Mouse (Mus musculus): ENCODE data around the gene 2310022A10Rik. TPM values are rescaled to one million over a fixed set of nuclear protein-coding genes. Genes with fewer than 3 reads are reported as not detected.

2310022A10Rik gene
- polyA plus RNA-seq, 1 experiment: 17.1 TPM

DNA sequence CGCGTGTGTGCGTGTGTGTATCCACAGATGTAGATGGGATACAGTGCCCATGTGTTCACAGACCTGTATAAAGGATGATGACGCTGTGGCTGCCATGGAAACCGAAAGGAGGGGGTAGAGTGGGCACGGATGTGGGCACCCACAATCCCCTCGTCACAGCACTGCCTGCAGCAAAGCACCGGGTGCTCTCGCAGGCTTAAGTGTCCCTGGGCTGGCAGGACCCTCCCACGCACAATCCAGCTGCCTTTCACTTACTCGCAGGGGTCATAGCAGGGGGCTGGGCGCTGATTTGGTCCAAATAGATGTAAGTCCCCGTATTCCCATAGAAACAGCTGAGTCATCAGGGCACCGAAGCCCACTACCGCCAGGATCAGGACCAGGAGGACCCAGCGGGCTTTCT lies 11.6 kb upstream of the 2310022A10Rik start:
- DNase-seq (ENCODE audit: low spot score): no peak

DNA sequence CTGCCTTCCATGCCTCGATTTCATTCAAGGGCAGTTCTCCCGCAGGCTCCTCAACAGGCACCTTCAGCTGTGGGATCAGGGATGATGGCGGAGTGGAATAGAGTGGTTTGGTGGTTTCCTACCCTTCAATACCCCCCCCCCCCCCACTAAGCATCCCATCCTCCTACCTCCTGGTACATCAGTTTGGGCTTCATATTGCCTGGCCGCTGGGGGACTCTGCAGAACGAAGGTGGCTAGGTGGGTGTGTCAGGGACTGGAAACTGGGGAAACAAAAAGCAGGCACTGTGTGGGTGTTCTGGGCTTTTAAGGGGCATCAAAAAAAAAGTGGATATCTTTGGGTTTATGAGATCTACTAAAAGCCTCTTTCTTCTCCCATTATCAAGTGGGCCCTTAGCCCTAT lies 11.1 kb upstream of the 2310022A10Rik start:
- no peak for DNase-seq (ENCODE audit: low spot score)

DNA sequence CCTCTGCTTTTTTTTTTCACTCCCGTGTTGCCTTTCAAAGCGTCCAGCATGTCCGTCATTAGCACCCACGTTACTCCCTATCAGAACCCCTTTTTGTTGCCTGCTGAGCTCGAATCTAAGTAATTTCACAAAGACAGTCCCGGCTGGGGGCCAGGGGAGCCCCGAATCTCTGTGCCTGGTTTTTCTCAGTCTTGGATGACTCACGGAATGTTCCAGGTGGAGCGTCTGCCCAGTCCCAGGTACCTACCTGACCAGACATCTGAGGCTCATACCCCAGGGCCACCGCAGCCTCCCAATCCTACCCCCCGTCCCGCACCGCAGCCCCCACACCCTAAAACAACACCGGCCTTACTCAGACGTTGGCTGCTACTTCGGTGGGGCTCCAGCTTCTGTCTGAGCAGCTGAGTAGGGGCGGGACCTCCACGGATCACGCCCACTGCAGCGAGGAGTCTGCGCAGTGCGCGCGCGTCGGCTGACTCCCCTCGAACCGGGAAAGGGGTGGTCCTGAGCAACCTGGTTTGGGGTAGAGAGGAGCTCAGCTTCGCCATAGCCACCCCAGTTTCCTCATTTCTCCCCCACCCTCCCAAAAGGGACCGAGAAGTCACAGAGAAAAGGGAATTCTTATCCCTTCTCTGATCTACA lies 10.5 kb upstream of the 2310022A10Rik start:
- peak; percentile 58 for DNase-seq (ENCODE audit: low spot score)

DNA sequence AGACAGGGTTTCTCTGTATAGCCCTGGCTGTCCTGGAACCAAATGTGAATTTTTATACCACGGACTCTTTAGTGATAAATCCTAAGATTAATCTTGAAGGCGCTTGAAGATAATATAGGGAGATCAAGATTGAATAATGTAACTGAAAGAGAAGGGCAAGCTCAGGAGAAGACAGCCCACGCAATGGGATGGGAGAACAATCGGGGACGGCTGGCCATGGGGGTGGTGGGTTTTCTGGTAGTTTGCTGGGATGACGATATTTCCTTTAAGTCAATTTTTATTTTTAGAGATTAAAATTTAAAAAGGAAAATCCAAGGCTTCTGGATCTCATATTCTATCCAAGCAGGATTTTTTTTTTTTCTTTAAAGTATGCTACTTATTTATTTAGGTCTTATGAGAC lies 10.0 kb upstream of the 2310022A10Rik start:
- DNase-seq (ENCODE audit: low spot score): no peak

DNA sequence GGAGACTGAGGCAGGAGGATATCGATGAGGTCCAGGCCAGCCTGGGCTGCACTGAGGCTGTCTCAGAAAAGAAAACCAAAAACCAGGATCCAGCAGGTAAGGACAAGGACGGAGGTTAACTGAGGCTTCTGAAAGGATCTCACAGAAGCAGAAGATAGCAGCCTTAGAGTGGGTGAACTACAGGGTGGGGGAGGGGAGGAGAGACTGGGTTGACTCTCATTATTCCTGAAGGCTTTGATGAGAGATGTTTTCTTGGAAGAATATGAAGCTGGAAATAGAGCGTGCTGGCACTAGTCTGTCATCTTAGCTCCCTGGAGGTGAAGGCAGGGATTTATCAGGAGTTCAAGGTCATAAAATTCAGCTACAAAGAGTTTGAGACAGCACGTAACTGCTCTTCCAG lies 9.2 kb upstream of the 2310022A10Rik start:
- no peak for DNase-seq (ENCODE audit: low spot score)

DNA sequence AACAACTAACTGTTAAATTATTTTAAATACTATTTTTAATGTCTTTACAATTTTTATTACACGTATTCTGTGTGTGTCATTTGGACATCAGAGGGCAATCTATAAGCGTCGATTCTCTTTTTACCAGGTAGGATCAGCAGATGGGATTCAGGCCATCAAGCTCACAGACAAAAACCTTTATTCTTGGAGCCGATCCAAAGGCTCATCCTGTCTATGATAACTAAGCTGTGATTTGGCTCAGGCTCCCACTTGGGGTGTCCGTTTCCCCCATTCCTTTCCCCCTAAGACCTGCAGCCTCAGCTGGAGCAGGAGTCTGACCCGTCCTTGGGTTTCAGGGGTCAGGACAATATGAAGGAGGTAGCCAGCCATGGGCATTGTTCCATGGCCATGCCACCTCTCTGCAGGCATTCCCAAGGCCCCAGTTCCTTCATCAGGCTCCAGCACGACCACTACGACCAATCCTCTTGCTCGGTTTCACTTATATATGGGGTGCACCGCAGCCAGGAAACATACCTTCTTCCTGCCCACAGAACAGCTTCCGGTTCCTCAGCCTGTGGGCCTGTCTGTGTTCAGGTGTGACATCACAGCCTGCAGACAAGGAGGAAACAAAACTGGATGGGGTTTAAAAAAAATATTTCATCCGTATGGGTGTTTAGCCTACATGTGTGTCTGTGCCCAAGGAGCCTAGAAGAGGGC lies 8.2 kb upstream of the 2310022A10Rik start:
- no peak for DNase-seq (ENCODE audit: low spot score)

DNA sequence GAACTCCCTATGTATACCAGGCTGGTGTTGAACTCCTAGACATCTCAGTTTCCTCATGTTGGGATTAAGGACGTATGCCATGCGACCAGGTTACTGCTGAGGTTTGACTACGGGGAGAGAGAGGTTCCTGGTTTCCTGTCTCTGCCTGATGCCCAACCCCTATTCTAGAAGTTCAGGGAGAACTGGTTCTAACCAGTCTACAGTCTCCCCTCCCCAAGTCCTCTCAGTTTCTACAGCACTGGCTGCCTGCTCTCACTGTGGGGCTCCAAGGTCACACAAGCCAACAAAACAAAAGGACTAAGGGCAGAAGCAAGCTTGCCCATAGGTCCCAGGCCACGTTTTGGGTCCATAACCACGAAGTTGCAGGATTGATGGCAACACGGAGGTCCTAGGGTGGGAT lies 3.4 kb upstream of the 2310022A10Rik start:
- DNase-seq (ENCODE audit: low spot score): no peak

DNA sequence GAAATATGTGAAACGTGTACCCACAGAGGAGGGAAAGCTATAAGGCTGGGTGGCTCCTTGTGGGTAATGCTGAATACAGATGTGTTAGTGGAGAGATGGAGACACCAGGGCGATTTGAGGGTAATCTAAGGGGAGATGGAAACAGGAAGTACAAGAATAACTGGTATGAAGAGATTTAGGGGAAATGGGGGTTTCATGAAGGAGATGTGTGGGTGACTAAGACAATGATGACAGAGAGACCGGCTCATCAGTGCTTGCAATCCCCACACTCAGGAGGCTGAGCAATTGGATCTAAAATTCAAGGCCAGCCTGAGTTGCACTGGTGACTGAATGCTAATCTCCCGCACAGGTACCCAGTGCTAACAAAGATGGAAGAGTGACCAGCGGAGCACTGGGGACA lies 963 bp upstream of the 2310022A10Rik start:
- DNase-seq (ENCODE audit: low spot score): no peak

DNA sequence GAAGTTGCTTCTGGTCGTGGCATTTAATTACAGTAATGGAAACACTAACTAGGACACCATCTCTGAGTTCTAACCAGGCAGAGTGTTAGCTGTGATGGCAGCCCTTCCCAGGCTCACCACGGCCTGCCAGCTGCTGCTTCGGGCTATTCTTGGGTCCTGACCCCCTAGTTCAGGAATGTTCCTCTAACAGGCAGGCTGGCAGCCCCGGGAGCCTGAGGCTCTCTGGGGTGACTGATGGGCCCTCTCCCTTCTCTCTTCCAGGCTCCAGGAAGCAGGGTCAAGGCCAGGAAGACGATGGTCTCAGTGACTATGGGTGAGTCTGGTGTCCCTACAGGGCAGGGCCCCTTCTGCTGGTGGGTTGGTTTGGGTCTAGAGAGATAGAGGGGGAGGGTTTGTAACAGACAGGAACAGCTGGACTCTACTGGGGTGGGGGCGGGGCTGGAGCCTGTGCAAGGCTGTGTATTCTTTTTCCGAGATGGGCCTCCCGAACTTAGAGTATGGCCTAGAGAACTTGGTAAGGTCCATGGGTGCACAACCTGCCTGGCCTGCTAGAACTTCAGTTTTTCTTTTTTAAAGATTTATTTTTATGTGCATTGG lies 7.4 kb downstream of the 2310022A10Rik start:
- DNase-seq (ENCODE audit: low spot score): no peak

DNA sequence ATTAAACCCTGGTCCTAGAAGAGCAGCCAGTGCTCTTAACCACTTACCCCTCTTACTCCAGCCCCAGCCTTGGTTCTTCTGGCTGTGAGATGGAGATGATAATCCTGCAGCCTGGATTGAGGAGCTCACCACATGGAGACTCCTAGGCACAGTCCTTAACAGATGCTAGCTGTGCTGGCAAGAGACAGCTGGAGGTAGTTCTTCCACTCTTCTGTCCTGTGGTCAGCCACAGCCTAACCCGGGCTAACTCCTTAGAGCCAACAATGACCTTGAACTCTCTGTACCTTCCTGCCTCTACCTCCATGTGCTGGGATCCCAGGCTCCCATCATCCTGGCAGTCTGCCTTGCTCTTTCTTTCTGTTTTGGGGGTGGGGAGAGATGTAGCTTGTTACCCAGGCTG lies 7.9 kb downstream of the 2310022A10Rik start:
- no peak for DNase-seq (ENCODE audit: low spot score)

DNA sequence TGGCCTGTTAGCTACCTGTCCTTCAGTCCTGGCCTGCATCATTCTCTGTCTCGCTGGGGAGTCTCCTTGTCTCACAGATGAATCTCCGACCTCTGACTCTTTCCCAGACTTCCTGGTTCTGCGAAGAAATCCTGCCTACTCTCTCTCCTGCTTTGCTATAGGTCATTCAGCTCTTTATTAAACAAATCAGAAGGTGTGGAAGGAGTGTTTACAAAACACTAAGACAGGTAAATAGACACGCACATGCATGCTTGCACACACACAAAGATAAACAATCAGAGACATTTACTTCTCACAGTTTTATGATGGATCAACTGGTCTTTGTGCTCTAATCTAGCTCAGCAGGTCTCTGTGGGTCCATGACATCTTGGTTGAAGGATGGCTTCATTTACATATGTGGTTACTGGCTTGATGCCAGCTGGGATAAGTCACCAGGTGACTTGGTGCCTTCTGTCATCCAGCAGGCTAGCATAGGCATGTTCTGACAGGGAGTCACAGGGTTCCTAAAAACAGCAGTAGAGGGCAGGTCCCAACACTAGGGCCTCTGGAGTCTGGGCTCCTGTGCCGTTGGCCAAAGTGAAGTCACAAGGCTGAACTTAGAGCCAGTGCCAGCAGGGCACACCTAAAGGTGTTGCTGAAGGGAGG lies 16.7 kb downstream of the 2310022A10Rik start:
- no peak for DNase-seq (ENCODE audit: low spot score)

DNA sequence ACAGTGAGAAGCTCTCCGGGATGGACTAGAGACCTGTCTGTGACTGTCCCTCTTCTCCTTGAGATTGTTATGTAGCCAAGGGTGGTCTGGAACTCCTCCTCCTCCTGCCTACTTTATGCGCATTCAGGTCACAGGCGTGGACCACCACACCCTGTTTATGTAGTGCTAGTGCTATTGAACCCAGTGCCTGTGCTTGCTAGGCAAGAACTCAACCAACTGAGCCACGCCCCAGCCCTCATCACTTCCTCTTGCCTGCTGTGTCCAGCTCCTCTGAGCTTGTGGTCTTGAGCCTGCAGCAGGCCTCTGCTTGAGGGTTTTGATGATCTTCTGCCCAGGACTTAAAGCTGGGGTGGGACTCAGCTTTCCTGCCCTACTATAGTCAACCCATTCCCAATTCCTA lies 19.1 kb downstream of the 2310022A10Rik start:
- DNase-seq (ENCODE audit: low spot score): no peak

DNA sequence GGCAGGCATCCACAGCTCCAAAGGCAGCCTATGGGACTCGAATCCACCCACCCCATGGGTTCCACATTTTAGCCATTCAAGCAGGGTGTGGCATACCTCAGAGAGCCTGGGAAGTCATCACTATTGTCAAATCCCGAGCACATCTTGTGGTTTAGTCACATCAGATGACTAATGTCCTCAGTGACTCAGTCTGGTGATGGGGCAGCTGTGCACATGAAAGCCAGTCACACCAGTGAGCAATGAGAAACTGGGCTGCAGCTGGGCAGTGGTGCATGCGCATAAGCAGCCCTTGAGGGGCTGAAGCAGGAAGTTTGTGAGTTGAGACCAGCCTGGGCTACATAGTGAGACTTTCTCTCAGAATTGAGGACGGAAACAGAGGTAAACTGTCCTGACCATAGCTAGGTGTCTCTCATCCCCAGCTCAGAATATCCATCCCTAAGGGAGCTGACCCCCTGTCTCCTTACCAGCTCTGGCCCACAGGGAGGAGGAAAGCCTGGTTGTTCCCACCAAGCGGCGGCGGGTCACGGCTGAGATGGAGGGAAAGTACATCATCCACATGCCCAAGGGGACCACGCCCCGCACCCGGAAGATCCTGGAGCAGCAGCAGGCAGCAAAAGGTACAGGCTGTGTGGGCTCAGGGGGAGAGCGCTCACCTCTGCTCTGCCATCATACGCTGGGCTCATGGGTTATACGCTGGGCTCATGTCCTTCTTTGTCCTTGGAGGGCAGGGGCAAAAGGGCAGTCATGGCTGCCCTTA lies 21.3 kb downstream of the 2310022A10Rik start:
- no peak for DNase-seq (ENCODE audit: low spot score)

DNA sequence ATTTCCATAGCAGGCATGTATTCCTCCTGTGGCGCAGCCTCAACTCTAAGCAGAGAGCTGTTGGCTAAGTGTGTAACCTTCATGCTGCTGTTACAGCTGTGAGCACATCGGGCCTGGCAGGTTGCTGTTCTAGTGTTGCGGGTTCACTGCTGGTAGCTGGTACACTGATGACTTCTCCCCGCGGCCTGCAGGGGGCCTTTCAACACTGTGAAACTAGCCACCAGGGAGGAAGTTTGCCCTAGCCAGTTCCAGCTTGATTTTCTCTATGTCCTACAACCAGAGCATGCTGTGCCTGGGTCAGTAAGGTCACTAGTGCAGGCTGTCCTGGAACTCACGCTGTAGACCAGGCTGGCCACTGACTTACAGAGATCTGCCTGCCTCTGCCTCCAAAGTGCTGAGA lies 23.9 kb downstream of the 2310022A10Rik start:
- no peak for DNase-seq (ENCODE audit: low spot score)

DNA sequence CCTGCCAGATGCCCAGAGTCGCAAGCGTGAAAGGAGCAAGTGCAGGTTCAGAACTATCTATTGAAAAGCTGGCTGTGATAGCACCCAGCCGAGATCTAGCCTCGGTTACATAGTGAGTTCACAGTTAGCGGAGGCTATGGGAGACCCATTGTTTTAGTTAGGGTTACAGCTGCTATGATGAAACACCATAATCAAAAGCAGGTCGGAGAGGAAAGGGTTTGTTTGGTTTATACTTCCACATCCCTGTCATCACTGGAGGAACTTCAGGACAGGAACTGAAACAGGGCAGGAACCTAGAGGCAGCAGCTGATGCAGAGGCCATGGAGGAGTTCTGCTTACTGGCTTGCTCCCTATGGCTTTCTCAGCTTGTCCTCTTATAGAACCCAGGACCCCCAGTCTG lies 24.6 kb downstream of the 2310022A10Rik start:
- no peak for DNase-seq (ENCODE audit: low spot score)

DNA sequence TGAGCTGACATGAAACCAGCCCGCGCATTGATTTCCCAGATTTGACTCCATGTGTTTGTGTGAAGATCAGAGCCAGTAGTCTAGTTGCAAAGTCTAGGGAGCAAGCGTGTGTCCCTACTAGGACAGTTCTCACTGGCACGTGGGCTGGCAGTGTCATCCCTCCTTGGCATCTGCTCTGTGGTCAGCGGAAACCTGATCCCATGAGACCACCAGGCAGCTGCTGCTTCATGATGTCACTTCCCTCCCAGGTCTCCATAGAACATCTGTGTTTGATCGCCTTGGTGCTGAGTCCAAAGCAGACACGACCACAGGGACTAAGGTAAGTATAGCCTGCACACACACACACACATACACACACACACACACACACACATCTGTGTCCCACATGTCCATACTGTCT lies 25.4 kb downstream of the 2310022A10Rik start:
- DNase-seq (ENCODE audit: low spot score): no peak

DNA sequence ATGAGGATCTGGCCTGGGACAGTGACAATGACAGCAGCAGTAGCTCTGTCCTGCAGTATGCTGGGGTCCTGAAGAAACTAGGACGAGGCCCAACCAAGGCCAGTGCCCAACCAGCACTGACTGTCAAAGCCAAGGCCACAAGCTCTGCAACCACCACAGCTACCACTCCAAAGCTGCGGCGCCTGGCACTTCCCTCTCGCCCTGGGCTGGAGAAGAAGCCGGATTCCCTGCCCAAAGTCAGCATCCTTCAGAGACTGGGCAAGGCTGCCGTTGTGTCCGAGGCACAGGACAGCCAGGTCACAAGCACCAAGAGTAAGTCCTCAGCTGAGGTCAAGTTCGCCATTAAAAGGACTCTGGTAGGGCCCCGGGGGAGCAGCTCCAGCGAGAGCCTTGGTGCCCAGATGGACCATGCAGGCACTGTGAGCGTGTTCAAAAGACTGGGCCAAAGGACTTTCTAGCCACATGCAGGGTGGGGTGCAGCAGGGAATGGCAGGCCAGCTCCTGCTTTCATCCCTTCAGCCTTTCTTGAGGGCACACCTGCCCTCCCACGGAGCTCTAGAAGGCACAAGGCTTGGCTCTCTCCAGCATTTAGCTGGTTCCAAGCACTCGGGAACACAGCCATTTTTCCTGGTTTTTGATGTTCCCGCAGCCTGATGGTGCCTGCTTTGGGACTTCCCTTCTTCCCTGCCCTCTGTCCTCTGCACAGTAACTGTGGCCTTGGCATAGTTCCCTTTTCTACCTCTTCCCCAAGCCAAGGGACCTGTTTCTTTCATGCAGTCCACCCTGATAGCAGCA lies 27.5 kb downstream of the 2310022A10Rik start:
- DNase-seq (ENCODE audit: low spot score): no peak

DNA sequence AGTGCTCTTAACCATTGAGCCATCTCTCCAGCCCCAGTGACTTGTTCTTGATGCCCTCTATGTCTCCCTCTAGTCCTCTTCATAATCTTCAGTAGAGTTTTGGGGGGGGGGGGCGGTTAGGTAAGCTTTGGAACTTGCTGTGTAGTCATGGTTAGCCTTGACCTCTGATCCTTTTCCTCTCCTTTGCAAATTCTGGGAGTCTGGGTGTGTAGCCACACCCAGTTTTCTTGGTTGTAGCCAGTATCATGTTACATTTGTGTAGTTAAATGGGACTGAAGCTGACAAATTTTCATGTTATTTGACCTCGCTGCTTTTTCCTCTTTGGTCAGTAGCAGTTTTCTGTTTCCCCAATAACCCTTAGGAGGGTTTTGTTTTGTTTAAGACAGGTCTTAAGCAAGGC lies 33.8 kb downstream of the 2310022A10Rik start:
- DNase-seq (ENCODE audit: low spot score): no peak

DNA sequence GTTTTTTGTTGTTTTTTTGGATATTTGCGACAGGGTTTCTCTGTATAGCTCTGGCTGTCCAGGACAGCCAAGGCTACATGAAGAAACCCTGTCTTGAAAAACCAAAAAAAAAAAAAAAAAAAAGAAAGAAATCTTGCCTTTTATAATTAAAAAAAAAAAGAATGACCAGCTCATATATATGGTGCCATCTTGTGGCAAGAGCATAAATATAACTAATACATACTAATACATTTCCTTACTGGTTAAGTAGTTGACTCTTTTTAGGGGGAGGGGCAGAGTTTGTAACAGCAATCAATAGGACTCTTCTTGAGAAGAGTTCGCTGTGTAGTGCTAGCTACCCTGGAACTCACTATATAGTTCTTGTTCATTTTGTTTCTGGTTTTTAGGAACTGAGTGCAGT lies 34.7 kb downstream of the 2310022A10Rik start:
- no peak for DNase-seq (ENCODE audit: low spot score)

DNA sequence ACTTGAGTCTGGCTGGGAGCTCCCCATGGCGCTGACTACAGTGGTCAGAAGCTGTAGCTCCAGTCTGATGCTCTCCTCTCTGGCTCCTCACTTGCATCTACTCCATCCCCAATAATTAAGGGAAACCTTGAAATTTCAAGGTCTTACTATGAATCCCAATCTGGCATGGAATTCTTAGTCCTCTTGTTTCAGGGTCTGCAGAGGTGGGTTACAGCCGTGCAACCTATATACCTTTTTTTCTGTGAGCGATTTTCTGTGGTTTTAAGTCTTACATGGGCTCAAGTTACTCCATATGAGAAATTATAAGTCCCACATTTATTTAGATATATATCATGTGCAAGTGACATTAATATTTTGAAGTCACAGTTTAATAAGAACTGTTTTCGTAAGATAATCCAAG lies 37.1 kb downstream of the 2310022A10Rik start:
- no peak for DNase-seq (ENCODE audit: low spot score)

DNA sequence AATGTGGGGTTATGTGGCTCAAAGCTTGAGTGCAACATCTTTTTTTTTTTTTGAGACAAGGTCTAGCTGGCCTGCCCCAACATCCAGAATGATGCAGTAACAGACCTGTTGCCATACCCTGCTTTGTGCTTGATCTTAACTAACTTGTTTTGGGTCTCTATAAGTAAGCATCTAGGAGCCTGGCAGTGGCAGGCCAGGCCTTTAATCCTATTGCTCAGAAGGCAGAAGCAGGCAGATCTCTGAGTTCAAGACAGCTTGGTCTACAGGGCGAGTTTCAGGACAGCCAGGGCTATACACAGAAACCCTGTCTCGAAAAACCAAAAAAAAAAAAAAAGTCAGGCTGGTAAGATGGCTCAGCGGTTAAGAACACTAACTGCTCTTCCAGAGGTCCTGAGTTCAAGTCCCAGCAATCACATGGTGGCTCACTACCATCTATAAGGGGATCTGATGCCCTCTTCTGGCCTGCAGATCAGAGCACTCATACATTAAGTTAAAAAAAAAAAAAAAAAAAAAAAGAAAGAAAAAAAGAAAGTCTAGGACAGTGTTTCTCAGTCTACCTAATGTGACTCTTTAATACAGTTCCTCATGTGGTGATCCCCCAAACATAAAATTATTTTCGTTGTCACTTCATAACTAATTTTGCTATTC lies 37.7 kb downstream of the 2310022A10Rik start:
- no peak for DNase-seq (ENCODE audit: low spot score)

All from urinary bladder, adult 2 months (tissue).